Mouse (Mus musculus): ENCODE data around the gene Clec10a. TPM values are rescaled to one million over a fixed set of nuclear protein-coding genes. Genes with fewer than 3 reads are reported as not detected.
"Not testable (repeated sequence)": the region's sequence is repeated elsewhere in the genome, so short reads cannot be mapped to it uniquely, and the experiment has no call there.

Gene Clec10a
- polyA plus RNA-seq (2015; fragmentation: Nextera tagmentation; extraction: Ambion mirVana): 3.6 and 3.7 TPM in 2 replicates

DNA sequence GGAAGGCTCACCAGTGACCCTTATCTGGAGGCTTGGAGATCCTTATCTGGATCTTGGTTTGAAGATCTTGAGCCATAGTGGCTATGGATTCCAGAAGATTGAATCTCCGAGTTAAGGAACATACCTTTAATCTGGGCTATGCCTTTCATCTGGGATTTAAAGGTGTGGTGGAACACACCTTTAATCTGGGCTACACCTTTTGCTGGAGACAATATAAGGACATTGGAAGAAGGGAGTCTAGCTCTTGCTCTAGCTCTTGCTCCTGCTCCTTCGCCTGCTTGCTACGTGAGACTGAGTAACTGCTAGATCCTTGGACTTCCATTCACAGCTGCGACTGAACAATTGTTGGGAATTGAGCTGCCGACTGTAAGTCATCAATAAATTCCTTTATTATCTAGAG is at the start of gene Clec10a:
Gene Clec10a, plus strand, starts transcription at position 301 of the 400 bp plus-strand sequence.
- DNase-seq (ENCODE audit: low spot score): not testable (repeated sequence)

DNA sequence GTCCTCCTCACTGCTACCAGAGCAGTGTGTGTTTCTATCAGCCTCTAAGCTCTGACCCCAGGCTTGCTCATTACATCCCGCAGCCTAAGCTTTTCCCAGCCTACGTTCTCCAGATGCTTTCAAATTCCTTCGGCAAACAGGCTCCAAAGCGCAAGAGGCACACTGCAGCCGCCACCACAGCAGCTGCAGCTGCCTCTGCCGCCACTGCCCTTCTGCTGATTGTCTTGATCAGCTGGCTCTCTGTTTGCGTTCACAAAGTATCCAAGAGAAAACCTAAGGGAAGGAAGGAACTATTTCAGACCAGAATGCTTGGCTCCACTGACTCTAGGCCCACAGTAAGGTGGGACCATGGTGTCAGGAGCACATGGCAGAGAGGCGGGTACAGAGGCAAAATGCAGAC is 48.9 kb upstream of the Clec10a start:
- no peak for DNase-seq (ENCODE audit: low spot score)

DNA sequence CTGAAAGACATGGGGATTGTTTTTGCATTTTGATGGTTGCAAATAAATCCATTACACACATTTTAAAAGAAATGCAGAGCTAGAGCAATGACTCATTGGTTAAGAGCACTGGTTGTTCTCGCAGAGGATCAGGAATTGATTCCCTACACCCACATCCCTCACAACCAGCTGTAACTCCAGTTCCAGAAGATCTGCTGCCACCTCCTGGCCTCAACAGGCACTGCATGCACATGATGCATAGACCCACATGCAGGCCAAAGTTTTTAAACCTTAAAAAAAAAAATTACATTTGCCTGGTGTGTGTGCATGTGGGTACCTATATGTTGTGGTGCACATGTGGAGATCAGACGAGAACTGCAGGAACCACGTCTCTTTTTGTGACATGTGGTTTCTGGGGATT is 45.9 kb upstream of the Clec10a start:
- peak; percentile 49 for DNase-seq (ENCODE audit: low spot score)

DNA sequence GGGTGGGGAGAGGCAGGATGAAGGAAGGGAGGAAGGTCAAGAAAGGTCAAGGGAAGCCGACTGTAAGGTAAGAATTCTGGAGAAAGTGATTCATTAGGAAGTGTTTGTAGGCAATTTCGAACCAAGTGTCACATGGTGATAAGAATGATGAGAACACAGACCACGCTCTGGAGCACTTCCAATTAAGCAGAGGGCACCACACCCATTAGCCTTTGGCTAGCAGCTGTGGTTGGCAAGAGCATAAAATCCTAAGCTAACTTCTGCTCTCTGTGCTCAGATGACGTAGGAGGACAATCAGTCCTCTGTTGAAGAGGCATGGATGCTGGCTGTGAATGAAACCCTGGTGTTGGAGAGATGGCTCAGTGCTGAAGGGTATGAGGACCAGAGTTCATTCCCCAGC is 41.4 kb upstream of the Clec10a start:
- DNase-seq (ENCODE audit: low spot score): no peak

DNA sequence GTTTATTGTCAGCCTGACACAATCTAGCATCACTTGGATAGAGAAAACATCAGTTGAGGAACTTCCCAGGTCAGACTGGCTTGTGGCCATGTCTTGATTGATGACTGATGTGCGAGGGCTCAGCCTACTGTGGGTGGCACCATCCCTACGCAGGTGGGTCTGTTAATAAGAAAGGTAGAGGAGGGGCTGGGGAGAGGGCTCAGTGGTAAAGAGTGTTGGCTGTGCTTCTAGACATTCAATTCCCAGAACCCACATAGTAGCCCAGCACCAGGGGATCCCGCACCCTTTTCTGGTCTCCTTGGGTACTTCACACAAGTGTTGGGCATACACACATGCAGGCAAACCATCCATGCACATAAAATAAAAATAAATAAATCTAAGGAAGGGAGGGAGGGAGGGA is 40.1 kb upstream of the Clec10a start:
- no peak for DNase-seq (ENCODE audit: low spot score)

DNA sequence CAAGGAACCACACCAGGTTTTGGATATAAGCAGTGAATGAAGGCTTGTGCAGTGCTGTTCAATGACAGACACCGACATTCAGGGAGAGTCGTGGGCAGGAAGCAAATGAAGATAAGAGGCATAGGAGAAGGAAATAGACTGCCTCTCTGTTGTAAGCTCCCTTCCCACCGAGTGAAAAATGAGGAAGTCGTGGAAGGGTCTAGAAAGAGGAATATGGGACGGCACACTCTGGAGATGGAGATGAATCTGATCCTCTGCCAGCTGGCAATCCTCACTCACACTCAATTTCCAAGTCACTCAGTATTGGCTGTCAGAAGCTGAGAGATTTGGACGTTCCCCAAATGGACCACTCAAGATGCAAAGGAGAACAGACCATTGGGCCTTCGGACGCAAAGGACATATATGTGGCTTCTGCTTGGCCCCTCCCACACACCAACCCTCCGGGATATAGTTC is 26.0 kb upstream of the Clec10a start, which contains the start of gene Mgl2:
Gene Mgl2, plus strand, starts transcription at position 404 of the 454 bp plus-strand sequence.
- DNase-seq (ENCODE audit: low spot score): no peak

DNA sequence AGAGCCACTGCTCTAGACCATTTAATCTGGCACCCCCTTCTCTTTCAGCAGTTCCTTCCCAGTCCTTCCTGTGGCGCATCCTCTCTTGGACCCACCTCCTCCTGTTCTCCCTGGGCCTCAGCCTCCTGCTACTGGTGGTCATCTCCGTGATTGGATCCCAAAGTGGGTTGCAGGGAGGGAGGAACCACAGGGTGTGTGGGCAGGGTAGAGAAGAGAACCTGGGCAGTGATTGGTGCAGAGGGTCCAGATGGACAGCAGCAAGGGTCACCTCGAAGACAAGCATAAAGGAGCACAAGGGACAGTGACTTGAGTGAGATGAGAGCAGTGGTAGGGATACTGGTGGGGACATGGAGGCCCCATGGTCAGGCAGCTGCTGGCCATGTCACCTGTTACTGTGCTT is 21.0 kb upstream of the Clec10a start:
- DNase-seq (ENCODE audit: low spot score): not testable (repeated sequence)

DNA sequence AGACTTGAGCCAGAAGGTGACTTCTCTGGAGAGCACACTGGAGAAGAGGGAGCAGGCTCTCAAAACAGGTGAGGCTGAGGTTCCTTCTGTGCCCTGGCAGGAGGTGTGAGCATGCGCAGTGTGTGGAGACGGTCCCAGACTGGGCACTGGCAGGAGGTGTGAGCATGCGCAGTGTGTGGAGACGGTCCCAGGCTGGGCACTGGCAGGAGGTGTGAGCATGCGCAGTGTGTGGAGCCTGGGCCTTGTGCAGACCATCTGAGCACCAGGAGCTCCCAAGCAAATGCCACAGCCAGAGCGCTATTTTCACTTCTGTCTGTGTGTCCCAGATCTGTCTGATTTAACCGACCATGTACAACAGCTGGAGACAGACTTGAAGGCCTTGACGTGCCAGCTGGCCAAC is 20.1 kb upstream of the Clec10a start:
- peak; percentile 2 for DNase-seq (ENCODE audit: low spot score)

DNA sequence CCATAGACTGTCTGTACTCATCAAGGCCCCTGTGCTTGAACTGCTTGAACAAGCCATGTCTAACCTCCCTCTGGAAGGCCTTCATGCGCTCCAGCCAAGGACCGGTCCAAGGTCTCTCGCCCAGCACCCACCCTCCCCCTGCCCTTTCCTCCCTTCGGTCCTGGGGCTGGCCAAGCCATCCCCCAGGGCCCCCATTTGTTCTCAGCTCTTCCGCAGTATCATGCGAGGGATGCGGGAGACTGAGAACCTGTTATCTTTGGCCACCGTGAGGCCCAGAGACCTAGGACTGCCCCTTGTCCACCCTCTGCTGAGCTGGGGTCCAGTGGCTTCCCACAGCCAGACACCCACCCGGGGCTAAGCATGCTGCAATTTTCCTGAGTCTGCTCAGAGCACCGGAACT is 16.8 kb upstream of the Clec10a start:
- no peak for DNase-seq (ENCODE audit: low spot score)

DNA sequence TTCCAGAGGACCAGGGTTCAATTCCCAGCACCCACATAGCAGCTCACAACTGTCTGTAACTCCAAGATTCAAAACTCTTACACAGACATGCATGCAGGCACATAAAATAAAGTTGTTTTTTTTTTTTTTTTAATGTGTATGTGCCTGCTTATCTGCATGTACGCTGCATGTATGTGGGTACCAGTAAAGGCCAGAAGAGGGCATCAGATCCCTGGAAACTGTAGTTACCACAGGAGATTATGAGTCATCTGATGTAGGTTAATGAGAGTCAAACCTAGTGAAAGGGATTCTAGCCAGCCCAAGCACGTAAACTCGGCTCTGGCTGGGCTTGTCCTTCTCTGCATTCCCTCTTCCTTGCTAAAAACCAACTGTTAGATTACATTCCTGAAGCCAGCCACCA is 4.9 kb upstream of the Clec10a start:
- DNase-seq (ENCODE audit: low spot score): no peak

DNA sequence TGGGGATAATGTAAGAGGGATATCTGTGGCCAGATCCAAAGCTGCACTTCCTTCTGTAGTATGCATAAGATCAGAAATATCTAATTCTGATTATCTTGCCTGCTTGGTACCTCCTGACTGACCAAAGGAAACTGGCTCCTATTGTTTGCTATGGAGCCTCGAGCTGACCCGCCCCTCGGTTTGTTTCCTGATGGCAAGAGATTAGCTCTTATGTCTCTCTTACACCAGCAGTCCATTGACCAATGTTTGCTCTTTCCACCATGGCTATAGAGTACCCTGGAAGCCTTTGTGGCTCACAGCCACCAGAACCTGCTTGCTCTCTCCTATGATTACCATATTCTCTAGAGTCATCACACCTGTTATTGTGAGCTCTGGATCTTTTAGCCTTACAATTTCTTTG is 6.3 kb downstream of the Clec10a start:
- DNase-seq (ENCODE audit: low spot score): no peak

DNA sequence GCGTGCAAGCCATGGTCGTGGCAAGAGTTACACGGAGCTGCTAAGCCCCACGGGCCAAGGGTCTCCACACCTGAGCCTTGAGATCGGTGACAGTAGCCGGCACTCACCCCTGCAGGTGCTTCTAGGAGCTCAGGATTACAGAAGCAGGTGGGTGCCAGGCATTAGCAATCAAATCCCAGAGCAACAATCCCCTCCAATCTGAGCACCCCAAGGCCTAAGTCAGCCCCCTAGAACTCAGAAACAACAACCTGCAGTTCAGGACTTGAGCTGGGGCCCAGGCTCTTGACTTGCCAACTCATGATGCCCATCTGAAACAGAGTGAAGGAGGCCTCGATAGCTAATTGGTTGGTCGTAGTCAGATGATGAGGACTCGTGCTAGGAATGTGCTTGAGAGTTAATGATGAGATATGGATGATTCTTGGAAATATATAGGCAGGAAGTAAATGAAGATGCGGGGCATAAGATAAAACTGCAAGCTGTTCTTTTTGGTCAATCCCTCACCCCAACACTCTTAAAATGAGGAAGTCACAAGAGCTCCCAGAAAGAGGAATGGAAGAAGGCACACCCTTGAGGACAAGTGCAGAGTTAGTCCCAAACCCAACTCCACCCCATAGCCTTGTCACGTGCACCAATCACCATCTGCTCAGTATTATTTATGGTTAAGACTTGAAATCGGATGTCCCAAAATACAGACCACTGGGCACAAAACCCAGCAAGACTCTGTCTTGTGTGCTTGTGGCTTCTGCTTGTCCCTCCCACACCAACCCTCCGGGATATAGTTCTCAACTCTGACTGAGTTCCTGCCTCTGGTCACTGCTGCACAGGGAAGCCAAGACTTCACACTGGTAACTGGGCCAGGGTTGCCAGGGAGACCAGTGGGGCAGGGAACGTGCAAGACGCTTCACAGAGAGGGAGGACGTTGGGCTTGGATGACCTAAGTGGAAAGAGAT is 10.2 kb downstream of the Clec10a start:
- DNase-seq (ENCODE audit: low spot score): no peak

DNA sequence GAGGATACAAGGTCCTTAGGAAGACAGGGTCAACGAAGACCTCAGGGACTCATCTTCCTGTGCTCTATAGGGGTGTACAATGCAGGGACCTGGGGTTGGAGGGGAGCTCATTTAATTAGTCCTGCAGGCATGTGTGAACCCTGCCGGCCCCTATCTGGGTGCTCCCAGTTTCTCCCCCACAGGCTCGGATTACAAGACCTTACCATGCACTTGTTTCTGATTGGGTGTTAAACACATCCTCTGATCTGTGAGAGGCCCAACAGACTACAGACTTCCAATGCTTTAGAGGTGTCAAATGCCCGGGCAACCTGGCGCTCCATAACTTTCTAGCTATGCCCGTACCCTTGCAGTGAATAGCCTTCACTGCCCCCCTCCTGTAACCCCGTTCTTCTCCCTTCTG is 12.1 kb downstream of the Clec10a start:
- no peak for DNase-seq (ENCODE audit: low spot score)

DNA sequence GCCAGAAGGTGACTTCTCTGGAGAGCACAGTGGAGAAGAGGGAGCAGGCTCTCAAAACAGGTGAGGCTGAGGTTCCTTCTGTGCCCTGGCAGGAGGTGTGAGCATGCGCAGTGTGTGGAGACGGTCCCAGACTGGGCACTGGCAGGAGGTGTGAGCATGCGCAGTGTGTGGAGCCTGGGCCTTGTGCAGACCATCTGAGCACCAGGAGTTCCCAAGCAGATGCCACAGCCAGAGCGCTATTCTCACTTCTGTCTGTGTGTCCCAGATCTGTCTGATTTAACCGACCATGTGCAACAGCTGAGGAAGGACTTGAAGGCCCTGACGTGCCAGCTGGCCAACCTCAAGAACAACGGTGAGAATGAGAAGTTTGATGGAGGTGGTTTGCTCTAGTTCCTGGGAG is 13.5 kb downstream of the Clec10a start:
- DNase-seq (ENCODE audit: low spot score): not testable (repeated sequence)

DNA sequence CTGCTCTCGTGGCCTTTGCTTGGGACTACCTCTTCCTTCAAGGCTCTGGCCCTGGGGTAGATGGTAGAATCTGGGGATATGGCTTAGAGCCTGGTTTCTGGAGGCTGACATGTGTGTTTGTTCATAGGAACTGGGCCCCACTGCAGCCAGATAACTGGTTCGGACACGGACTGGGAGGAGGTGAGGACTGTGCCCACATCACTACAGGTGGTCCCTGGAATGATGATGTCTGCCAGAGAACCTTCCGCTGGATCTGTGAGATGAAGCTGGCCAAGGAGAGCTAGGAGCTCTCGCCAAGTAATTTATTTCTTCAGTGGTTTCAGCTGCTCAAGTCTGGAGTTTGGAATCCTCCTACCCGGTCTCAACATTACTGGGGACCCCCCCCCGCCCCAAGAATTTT is 14.3 kb downstream of the Clec10a start:
- no peak for DNase-seq (ENCODE audit: low spot score)

DNA sequence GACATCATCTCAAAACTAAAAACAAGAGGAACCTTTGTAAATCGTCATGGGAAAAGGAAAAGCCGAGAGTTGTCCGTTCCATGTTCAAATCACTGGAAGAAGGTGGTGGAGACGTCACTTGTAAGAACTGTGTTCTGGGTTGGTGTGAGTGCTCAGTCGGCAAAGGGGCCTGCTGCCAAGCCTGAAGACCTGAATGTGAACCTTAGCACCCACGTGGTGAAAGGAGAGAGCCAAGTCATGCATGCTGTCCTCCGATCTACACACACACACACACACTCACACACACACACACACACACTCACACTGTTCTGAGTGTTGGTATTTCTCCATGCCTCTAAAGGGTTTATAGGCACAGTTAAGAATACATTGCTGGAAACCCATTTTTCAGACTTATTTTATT is 15.2 kb downstream of the Clec10a start:
- no peak for DNase-seq (ENCODE audit: low spot score)

DNA sequence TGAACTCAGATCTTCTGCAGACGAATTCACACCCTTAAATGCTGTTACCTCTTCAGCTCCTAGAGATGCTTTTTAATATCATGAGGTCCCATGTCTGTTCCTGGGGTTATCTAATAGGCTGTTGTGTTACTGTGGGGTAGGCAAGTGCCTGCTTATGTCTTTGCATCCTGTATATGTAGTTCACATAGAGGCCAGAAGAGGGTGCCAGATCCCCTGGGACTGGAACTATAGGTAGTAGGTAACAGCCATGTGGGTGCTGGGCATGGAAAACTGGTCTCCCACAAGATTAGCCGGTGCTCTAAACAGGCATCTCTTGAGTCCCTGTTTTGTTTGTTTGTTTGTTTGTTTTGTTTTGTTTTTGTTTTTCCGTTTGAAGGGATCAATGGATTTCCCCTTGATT is 15.8 kb downstream of the Clec10a start:
- peak; percentile 63 for DNase-seq (ENCODE audit: low spot score)

DNA sequence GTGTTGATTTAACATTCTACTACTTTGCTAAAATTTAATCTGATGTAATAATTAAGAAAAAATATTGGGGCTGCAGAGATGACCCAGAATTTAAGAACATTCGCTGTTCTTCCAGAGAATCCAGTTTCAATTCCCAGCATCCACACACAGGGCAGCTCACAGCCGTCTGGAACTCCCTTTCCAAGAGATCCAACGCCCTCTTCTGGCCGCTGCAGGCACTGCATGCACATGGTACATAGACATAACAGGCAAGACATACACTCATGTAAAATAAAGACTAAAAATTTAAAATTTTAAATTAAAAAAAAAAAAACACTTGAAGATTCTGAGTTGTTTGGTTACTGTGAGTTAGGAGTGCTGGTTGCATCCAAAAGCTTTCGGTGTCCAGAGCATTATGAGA is 16.3 kb downstream of the Clec10a start:
- DNase-seq (ENCODE audit: low spot score): no peak

DNA sequence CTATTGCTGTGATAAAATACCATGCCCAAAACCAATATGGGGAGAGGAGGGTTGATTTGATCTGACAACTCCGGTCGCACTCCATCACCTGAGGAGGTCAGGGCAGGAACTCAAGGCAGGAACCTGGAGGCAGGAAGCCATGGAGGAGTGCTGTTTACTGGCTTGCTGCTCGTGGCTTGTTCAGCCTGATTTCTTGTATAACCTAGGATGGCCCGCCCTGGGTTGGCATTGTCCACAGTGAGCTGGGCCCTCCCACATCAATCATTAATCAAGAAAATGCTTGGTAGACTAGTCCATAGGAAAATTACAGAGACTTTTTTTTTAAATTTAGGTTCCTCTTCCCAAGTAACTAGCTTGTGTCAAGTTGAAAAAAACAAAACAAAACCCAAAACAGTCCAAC is 18.5 kb downstream of the Clec10a start:
- no peak for DNase-seq (ENCODE audit: low spot score)

DNA sequence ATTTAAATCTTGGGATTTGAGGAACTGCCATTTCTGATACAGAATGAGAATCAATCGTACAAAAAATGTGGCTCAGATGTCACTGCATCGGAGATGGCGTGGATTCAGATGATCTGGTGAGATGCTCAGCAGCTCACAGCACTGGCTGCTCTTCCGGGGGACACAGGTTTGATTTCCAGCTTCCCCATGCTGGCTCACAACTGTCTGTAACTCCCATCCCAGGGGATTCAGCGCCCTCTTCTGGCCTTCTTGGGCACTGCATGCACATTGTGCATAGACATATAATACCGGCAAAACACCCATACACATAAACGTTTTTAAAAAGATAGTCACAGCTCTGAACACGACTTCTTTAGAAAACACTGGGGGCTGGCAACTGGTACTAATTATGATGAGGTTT is 21.6 kb downstream of the Clec10a start:
- DNase-seq (ENCODE audit: low spot score): no peak

DNA sequence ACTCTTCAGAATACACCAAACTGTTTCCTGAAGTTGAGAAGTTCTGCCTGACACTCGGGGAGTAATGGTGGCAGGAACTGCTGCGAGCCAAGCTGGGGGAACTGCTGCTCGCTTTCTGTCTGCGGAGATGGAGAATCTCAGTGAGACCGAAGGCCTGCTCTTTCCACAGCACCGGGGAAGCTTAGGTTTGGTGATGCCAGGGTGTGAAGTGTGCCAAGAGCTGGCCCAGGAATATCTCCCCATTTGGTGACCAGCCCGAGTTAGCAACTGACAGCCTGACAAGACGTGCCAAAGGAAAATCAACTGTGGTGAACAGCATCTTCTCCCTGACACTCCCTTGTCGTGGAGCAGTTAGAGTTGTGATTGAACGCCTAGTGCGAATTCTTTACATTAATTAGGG is 22.3 kb downstream of the Clec10a start:
- DNase-seq (ENCODE audit: low spot score): no peak

DNA sequence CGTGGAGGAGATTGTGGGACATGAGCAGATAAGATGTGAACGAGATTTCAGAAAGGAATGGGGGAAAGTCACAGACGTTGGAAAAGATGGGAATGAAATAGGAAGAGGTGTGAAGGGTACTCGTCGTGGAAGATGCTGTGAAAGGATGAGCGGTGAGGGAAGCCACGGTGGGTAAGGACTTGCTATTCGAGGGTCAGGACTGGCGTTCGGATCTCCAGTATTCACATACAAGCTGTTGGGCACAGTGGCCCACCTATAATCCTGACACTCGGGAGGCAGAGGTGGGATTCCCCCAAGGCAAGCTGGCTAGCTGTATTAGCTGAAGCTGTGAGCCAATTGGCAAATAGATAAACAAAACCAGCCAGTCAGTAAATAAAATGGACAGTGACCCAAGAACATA is 22.8 kb downstream of the Clec10a start:
- no peak for DNase-seq (ENCODE audit: low spot score)

DNA sequence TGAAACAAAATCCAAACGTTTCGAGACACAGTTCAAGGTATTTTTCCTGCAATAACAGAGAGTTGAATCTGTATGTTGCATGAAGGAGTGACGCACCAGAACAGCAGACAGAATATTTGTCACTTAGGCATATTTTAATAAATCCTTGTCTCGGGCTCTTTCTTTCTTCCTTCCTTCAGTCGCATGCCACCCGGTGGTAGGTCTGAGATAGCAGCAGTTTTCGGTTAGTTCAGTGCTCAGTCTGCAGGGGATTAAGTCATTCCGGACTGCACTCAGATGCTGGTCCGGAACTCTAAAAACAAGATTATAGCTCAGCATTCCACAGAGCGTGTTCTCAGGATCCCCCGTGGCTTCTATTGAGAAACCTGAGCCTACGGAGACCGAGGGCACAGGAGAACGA is 23.4 kb downstream of the Clec10a start:
- peak; percentile 20 for DNase-seq (ENCODE audit: low spot score)
